ENCODE assay signal across 10 mouse cellular contexts in the genomic region with DNA sequence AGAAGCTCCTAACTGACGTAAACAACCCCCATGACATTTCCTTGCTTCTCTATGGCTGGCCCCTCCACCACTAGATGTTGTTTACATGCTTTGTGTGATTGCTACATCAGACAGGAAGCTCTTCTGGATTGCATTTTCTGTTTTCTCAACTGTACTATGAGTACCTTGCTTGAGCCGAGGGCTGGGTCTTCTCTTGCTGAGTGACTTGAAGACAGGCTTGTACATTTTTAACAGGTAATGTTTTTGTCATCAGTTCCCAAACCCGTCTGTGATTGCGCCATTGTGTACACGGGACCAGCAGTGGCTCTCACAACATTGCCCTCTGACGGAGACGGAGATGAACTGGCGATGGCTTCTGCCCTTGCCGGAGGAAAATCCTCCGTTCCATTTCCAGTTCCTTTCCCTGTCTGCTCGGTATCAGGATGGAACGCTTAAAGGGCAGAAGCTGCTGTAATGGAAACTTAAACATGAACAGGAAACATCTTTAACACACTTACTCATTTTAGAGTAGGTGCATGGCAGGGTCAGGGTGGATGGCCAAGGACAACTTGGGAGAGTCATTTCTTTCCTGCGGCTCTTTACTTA.
DNase-seq lines count a peak whose midpoint lies in the region; ATAC-seq lines count a peak whose summit lies in the region.
"Had no signal": no experiment of that assay in that cellular context is flagged by ENCODE, and none has a peak within 500 bp of the region (broad histone marks: within the 10 kb centered on the region; RNA-seq: fewer than 3 reads in every experiment).

No protein-coding gene starts in this region.

- no peak overlapping the region for H3K4me2 ChIP-seq in kidney, embryonic 14.5 days (replicated peaks; ENCODE audit: low read depth, low read length)
- no peak overlapping the region for H3K4me2 ChIP-seq in forebrain, embryonic 15.5 days (replicated peaks)
- H3K4me2 ChIP-seq: limb, embryonic 12.5 days; neural tube, embryonic 15.5 days had no signal

- H3K36me3 ChIP-seq in kidney, embryonic 14.5 days (ENCODE audit: control insufficient read depth, insufficient read depth, low read length) = no peaks in the 10 kb centered on the region
- no peaks in the 10 kb centered on the region for H3K36me3 ChIP-seq in heart, embryonic 10.5 days
- no peaks in the 10 kb centered on the region for H3K36me3 ChIP-seq in forebrain, embryonic 15.5 days
- H3K36me3 ChIP-seq: limb, embryonic 12.5 days; neural tube, embryonic 15.5 days had no signal

- no peak for ATAC-seq in kidney, embryonic 14.5 days (ENCODE audit: low FRiP score, low TSS enrichment)
- ATAC-seq in megakaryocyte progenitor cell, adult 5-6 weeks (replicated peaks; ENCODE audit: poor library complexity) = peak; percentile 57
- ATAC-seq in forebrain, embryonic 15.5 days (replicated peaks) = no peak
- ATAC-seq in cerebellum, adult (ENCODE audit: insufficient number of reproducible peaks, low FRiP score, low TSS enrichment) = no peak

- H3K27ac ChIP-seq in kidney, embryonic 14.5 days (ENCODE audit: low read depth, low read length) = no peak overlapping the region
- H3K27ac ChIP-seq in heart, embryonic 10.5 days = peak overlapping the region; percentile 33; the same call in 1 of the 2 replicates
- H3K27ac ChIP-seq in forebrain, embryonic 15.5 days (replicated peaks) = no peak overlapping the region
- H3K27ac ChIP-seq: limb, embryonic 12.5 days; neural tube, embryonic 15.5 days had no signal

- no peaks in the 10 kb centered on the region; the same call in 1 of the 2 replicates for H3K4me1 ChIP-seq in kidney, embryonic 14.5 days (ENCODE audit: control insufficient read depth, insufficient read depth, low read length)
- H3K4me1 ChIP-seq in heart, embryonic 10.5 days = peaks cover 17% of the 10 kb centered on the region; the same call in 1 of the 2 replicates
- no peaks in the 10 kb centered on the region for H3K4me1 ChIP-seq in forebrain, embryonic 15.5 days
- H3K4me1 ChIP-seq: neural tube, embryonic 15.5 days had no signal

- no peak overlapping the region for H3K4me3 ChIP-seq in kidney, embryonic 14.5 days (ENCODE audit: low read length)
- H3K4me3 ChIP-seq in heart, embryonic 10.5 days = no peak overlapping the region
- no peak overlapping the region for H3K4me3 ChIP-seq in forebrain, embryonic 15.5 days
- H3K4me3 ChIP-seq: limb, embryonic 12.5 days; neural tube, embryonic 15.5 days had no signal

- H3K9me3 ChIP-seq in kidney, embryonic 14.5 days (ENCODE audit: control insufficient read depth, low read length) = no peaks in the 10 kb centered on the region
- no peaks in the 10 kb centered on the region for H3K9me3 ChIP-seq in heart, embryonic 10.5 days
- no peaks in the 10 kb centered on the region for H3K9me3 ChIP-seq in forebrain, embryonic 15.5 days
- H3K9me3 ChIP-seq: limb, embryonic 12.5 days; neural tube, embryonic 15.5 days had no signal

- 82% methylated on average over 13 of the region's 13 CpGs for WGBS in kidney, embryonic 14.5 days
- 73% methylated on average over 13 of the region's 13 CpGs for WGBS in heart, embryonic 10.5 days
- 92% methylated on average over 13 of the region's 13 CpGs for WGBS in forebrain, embryonic 15.5 days

- no peaks in the 10 kb centered on the region for H3K27me3 ChIP-seq in kidney, embryonic 14.5 days (ENCODE audit: control insufficient read depth, insufficient read depth, low read length)
- no peaks in the 10 kb centered on the region for H3K27me3 ChIP-seq in heart, embryonic 10.5 days (ENCODE audit: insufficient read depth, poor library complexity, severe bottlenecking)
- H3K27me3 ChIP-seq in forebrain, embryonic 15.5 days = no peaks in the 10 kb centered on the region
- H3K27me3 ChIP-seq: limb, embryonic 12.5 days; neural tube, embryonic 15.5 days had no signal

- DNase-seq in kidney, adult 18-20 months = peak; percentile 42
- no peak for DNase-seq in heart, embryonic 10.5 days (ENCODE audit: low spot score)
- DNase-seq in kidney, postnatal 14 days = peak; percentile 44
- no peak for DNase-seq in left cerebral cortex, adult 8-10 months (ENCODE audit: low spot score in 2 of 2)

- no peak overlapping the region for H3K9ac ChIP-seq in kidney, embryonic 14.5 days (ENCODE audit: low read depth, low read length)
- H3K9ac ChIP-seq in forebrain, embryonic 15.5 days (replicated peaks) = no peak overlapping the region
- H3K9ac ChIP-seq: limb, embryonic 12.5 days; neural tube, embryonic 15.5 days had no signal

Comparison
In these comparisons a context has a peak if more than half of its experiments do, and no peak if none do; other contexts are left out.
1. DNase-seq: peak in kidney, adult 18-20 months (single experiment) and kidney, postnatal 14 days (single experiment); none in heart, embryonic 10.5 days (single experiment) and left cerebral cortex, adult 8-10 months (0 of 2).